Mouse (Mus musculus) adrenal gland, postnatal 0 days (tissue): ENCODE data around the gene Ei24. TPM values are rescaled to one million over a fixed set of nuclear protein-coding genes. Genes with fewer than 3 reads are reported as not detected.

Experiments
- polyA plus RNA-seq: library from polyadenylated mRNA; unstranded; fragments of >200 nt; fragmentation: Nextera tagmentation; extraction: Ambion mirVana; gene quantifications from 2 replicates; pipeline ENCODE4 v1.2.1, GENCODE M21; 2015

The Ei24 gene
- polyA plus RNA-seq: 73.8 and 93.0 TPM in 2 replicates

DNA sequence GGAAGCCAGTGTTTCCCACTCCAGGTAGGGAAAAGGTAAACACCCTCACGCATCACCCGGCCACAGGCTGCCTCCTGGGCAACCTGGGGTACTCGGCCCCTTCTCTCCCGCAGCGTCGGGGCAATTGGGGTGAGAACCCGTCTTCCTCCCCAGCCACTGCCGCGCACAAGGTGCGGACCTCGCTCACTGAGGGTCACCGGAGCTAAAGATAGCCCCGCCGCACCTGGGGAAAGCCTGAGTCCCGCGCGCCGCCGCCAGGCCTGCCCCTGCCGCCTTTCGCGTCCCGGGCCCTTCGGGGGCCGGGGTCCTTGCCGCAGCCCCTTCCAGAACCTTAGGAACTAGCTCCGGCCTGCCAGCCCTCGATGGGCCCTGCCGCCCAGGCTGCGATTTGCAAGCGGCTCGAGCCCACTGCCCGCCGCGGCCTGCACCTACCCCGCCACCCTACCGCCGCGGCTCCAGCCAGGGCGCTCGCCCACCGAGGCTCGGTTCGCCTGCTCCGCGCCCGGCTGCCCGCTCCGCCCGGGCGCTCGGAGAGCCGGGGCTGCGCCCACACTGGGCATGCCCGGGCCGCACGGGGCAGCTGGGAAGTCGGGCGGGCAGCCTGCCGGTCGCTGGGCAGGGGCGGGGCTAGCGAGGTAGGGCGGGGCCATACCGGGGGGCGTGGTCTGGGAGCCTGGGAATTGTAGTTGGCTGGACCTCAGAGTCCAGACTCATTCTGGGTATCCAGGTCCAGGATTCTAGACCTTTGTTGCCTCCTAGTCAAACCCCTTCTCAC lies at the start of gene Ei24:
TSS of gene Ei24 (minus strand) at position 613 of the 775 bp plus-strand sequence.

DNA sequence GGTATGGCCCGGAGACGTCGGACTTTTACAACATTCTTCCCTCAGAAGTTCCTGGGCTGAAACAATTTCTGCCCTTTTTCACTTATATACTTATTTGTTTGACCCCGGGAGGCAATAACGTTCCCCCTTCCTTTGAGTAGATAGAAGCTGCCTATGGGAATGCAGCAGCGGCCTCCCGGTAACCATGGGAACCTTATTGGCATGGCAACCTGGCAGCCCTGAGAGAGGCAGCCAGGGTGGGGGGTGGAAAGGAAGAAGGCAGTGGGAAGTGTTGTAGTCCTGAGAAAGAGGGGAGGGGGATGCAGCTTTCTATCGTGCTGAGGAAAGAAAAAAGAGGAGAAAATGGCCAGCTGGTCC lies 24.4 kb upstream of the Ei24 start, which contains the start of gene Fez1:
TSS of gene Fez1 (plus strand) at position 221 of the 357 bp plus-strand sequence.

DNA sequence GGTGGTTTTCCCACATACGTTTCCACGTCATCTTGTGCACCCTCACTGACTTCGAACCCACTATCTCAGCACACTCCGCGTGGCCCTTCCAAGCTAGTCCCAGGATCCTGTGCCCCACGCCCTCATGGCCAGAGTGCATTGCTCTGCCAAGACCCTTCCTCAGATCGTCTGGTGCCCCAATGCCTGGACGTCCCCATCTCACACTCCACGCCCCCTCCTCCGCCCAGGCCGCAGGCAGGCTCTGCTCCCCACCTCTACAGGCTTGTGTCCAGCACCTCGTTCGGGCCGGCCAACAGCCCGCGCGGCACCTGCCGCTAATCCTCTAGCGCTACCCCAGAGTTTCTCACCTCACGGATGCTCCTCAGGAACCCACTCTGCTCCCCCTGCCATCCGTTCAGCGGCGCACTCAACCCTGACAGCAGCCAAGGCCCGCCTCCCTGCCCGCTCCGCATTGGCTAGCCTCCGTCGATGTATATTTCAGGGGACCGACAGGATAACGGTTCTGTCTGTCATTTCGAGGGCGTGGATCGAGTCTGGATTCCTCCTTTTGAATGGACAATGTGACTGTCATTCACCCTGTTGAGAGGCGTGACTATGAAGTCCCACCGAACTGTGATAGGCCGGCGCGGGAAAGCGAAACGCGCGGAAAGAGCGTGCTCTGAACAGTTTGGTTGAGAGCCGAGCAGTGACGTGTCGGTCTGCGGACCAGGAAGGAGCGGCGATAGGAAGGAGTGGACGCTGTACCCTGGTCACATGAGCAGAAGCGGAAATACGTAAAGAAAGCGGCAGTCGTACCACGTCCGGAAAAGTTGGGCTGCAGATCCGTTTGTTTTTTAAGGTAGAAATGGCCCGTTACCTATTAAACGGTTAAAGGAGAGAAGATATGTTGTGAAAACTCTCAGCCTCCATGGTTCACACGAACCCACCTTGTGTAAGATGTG lies 29.7 kb downstream of the Ei24 start, which contains the start of gene Stt3a:
TSS of gene Stt3a (minus strand) at position 477 of the 941 bp plus-strand sequence.

Other genes starting within 250 kb of the Ei24 start
- gene Gm17689, start 214.8 kb downstream of the Ei24 start, polyA plus RNA-seq: not detected in 2 replicates
- gene A630095E13Rik, start 154.0 kb downstream of the Ei24 start, polyA plus RNA-seq: not detected in 2 replicates
- not detected in 2 replicates for gene Acrv1, start 104.2 kb downstream of the Ei24 start, polyA plus RNA-seq
- gene Chek1, start 70.3 kb downstream of the Ei24 start, polyA plus RNA-seq: 9.2 and 9.7 TPM in 2 replicates
- gene Stt3a, start 29.7 kb downstream of the Ei24 start, polyA plus RNA-seq: 136 and 210 TPM in 2 replicates
- 20.4 and 41.1 TPM in 2 replicates for gene Fez1, start 24.5 kb upstream of the Ei24 start, polyA plus RNA-seq